In the genomic region with DNA sequence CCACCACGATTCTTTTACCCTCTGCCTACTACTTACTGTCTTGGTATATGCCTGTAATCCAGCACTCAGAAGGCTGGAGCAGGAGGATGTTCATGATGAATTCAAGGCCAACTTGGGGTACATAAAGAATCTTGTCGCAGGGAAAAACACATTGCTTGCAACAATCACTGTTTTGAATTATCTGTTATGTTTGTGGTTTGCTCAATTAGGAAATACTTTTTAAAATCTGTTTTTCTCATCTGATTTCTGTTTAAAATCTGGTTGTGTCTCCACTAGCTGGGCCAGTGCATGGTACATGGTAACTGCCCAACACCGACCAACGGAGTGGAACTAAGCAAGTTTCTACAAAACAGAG, we compare ENCODE assay signal across 9 mouse cellular contexts. TPM values are rescaled to one million over a fixed set of nuclear protein-coding genes. Genes with fewer than 3 reads are reported as not detected.
DNase-seq lines count a peak whose midpoint lies in the region; ATAC-seq and TF ChIP-seq lines count a peak whose summit lies in the region.
"Had no signal": no experiment of that assay in that cellular context is flagged by ENCODE, and none has a peak within 500 bp of the region (broad histone marks: within the 10 kb centered on the region; RNA-seq: fewer than 3 reads in every experiment).

No protein-coding gene starts in this region.

- no peaks in the 10 kb centered on the region for H3K27me3 ChIP-seq in heart, embryonic 12.5 days (replicated peaks)
- H3K27me3 ChIP-seq in E14TG2a.4 (ENCODE audit: insufficient read depth, low read length), result no peaks in the 10 kb centered on the region
- H3K27me3 ChIP-seq in forebrain, embryonic 16.5 days (replicated peaks; ENCODE audit: control insufficient read depth, insufficient read depth, low read length), result no peaks in the 10 kb centered on the region
- no peaks in the 10 kb centered on the region for H3K27me3 ChIP-seq in liver, postnatal 0 days (ENCODE audit: insufficient read depth, low read length)

- ATAC-seq in heart, embryonic 12.5 days (ENCODE audit: insufficient number of reproducible peaks, low FRiP score), result no peak
- ATAC-seq in forebrain, embryonic 16.5 days, result no peak
- ATAC-seq in liver, postnatal 0 days, result no peak
- no peak for ATAC-seq in cerebellum, adult (ENCODE audit: insufficient number of reproducible peaks, low FRiP score, low TSS enrichment)

- H3K4me1 ChIP-seq in heart, embryonic 12.5 days (replicated peaks), result peaks cover 19% of the 10 kb centered on the region
- H3K4me1 ChIP-seq in E14TG2a.4 (replicated peaks; ENCODE audit: low read depth, low read length), result peaks cover 25% of the 10 kb centered on the region
- peaks cover 11% of the 10 kb centered on the region for H3K4me1 ChIP-seq in forebrain, embryonic 16.5 days (replicated peaks; ENCODE audit: control insufficient read depth, insufficient read depth, low read length)
- H3K4me1 ChIP-seq in liver, postnatal 0 days (ENCODE audit: insufficient read depth), result 0 out of 2 replicates have a peak, but pooled peaks cover 6% of the 10 kb centered on the region

- peaks cover 22% of the 10 kb centered on the region for H3K36me3 ChIP-seq in heart, embryonic 12.5 days
- peaks cover 40% of the 10 kb centered on the region for H3K36me3 ChIP-seq in E14TG2a.4 (ENCODE audit: insufficient read depth, low read length)
- H3K36me3 ChIP-seq in forebrain, embryonic 16.5 days (ENCODE audit: control insufficient read depth, insufficient read depth), result no peaks in the 10 kb centered on the region
- 0 out of 2 replicates have a peak, but pooled peaks cover 6% of the 10 kb centered on the region for H3K36me3 ChIP-seq in liver, postnatal 0 days (replicated peaks; ENCODE audit: insufficient read depth, low read length)

- intact Hi-C loops in heart, postnatal 14 days (cut with DNase I), result no loop called here

- no peaks in the 10 kb centered on the region for H3K9me3 ChIP-seq in heart, embryonic 12.5 days (replicated peaks)
- H3K9me3 ChIP-seq in E14TG2a.4 (ENCODE audit: low read length), result no peaks in the 10 kb centered on the region
- no peaks in the 10 kb centered on the region for H3K9me3 ChIP-seq in forebrain, embryonic 16.5 days (ENCODE audit: control insufficient read depth, low read length)
- no peaks in the 10 kb centered on the region for H3K9me3 ChIP-seq in liver, postnatal 0 days (ENCODE audit: low read length)

- peak overlapping the region; percentile 83 for H3K4me2 ChIP-seq in heart, embryonic 12.5 days
- H3K4me2 ChIP-seq in forebrain, embryonic 16.5 days (ENCODE audit: low read length), result peak overlapping the region; percentile 82
- peak overlapping the region; percentile 73 for H3K4me2 ChIP-seq in liver, postnatal 0 days (ENCODE audit: low read depth, low read length)

- DNase-seq in heart, postnatal 14 days, result no peak
- no peak for DNase-seq in liver, postnatal 0 days
- no peak for DNase-seq in frontal cortex, postnatal 25 days (ENCODE audit: low spot score in 2 of 2)
- DNase-seq in kidney, adult 9 months, result no peak

- H3K4me3 ChIP-seq in heart, embryonic 12.5 days, result peak overlapping the region; percentile 85
- H3K4me3 ChIP-seq in E14TG2a.4 (replicated peaks; ENCODE audit: low read length), result peak overlapping the region; percentile 95
- H3K4me3 ChIP-seq in forebrain, embryonic 16.5 days (replicated peaks; ENCODE audit: low read length), result peak overlapping the region; percentile 96
- H3K4me3 ChIP-seq in liver, postnatal 0 days (ENCODE audit: low read depth, low read length), result peak overlapping the region; percentile 68

- 32% methylated on average over 4 of the region's 4 CpGs for WGBS in heart, embryonic 12.5 days
- 34% methylated on average over 4 of the region's 4 CpGs for WGBS in forebrain, embryonic 16.5 days
- WGBS in liver, postnatal 0 days (ENCODE audit: insufficient replicate concordance), result 25% methylated on average over 4 of the region's 4 CpGs

- no peak for TF ChIP-seq EP300 in liver, postnatal 0 days (IDR thresholded peaks at IDR 0.05; ENCODE audit: low read depth)

- H3K9ac ChIP-seq in heart, embryonic 12.5 days, result peak overlapping the region; percentile 82
- peak overlapping the region; percentile 81 for H3K9ac ChIP-seq in forebrain, embryonic 16.5 days (replicated peaks; ENCODE audit: low read depth, low read length)
- H3K9ac ChIP-seq in liver, postnatal 0 days (replicated peaks), result peak overlapping the region; percentile 81

- peak overlapping the region; percentile 30; the same call in 1 of the 2 replicates for H3K27ac ChIP-seq in heart, embryonic 12.5 days (ENCODE audit: poor library complexity, severe bottlenecking)
- H3K27ac ChIP-seq in forebrain, embryonic 16.5 days (ENCODE audit: low read length), result peak overlapping the region; percentile 31; the same call in 1 of the 2 replicates
- H3K27ac ChIP-seq in liver, postnatal 0 days (ENCODE audit: low read depth), result peak overlapping the region; percentile 82; the same call in 1 of the 2 replicates

- TF ChIP-seq CTCF in E14TG2a.4 (conservative IDR thresholded peaks at IDR 0.05; ENCODE audit: low read length), result no peak
- TF ChIP-seq CTCF in liver, postnatal 0 days (IDR thresholded peaks at IDR 0.05; ENCODE audit: low read depth), result no peak

RNA-seq across cellular contexts. Expression of a gene that starts 0.6 kb away (rescaled TPM):
- polyA plus RNA-seq in heart, embryonic 12.5 days (2016; fragmentation: Nextera tagmentation; extraction: Ambion mirVana), result 49.3 and 51.4 TPM in 2 replicates
- total RNA-seq in heart, postnatal 14 days (2021), result 10 to 100 TPM; 91.7 to 91.8 TPM
- 62.5 and 67.4 TPM in 2 replicates for polyA plus RNA-seq in forebrain, embryonic 16.5 days (2015; fragmentation: Nextera tagmentation; extraction: Ambion mirVana)
- polyA plus RNA-seq in liver, postnatal 0 days (2015; fragmentation: Nextera tagmentation; extraction: Ambion mirVana), result 18.1 and 18.2 TPM in 2 replicates

RNA-seq across cellular contexts. Expression of a gene that starts 13.5 kb away (rescaled TPM):
- 9.8 and 10.0 TPM in 2 replicates for polyA plus RNA-seq in heart, embryonic 12.5 days (2016; fragmentation: Nextera tagmentation; extraction: Ambion mirVana)
- 1 to 10 TPM; 5.3 to 6.4 TPM for total RNA-seq in heart, postnatal 14 days (2021)
- 20.7 and 22.4 TPM in 2 replicates for polyA plus RNA-seq in forebrain, embryonic 16.5 days (2015; fragmentation: Nextera tagmentation; extraction: Ambion mirVana)
- 2.6 and 3.1 TPM in 2 replicates for polyA plus RNA-seq in liver, postnatal 0 days (2015; fragmentation: Nextera tagmentation; extraction: Ambion mirVana)

RNA-seq across cellular contexts. Expression of a gene that starts 13.6 kb away (rescaled TPM):
- polyA plus RNA-seq in heart, embryonic 12.5 days (2016; fragmentation: Nextera tagmentation; extraction: Ambion mirVana), result not detected in 2 replicates
- not detected for total RNA-seq in heart, postnatal 14 days (2021)
- not detected in 2 replicates for polyA plus RNA-seq in forebrain, embryonic 16.5 days (2015; fragmentation: Nextera tagmentation; extraction: Ambion mirVana)
- not detected in 2 replicates for polyA plus RNA-seq in liver, postnatal 0 days (2015; fragmentation: Nextera tagmentation; extraction: Ambion mirVana)
- total RNA-seq: megakaryocyte-erythroid progenitor cell, adult 5-6 weeks had no signal

RNA-seq across cellular contexts. Expression of a gene that starts 14.4 kb away (rescaled TPM):
- 391 and 421 TPM in 2 replicates for polyA plus RNA-seq in heart, embryonic 12.5 days (2016; fragmentation: Nextera tagmentation; extraction: Ambion mirVana)
- 1 to 10 TPM; 5.4 to 9.5 TPM for total RNA-seq in heart, postnatal 14 days (2021)
- polyA plus RNA-seq in forebrain, embryonic 16.5 days (2015; fragmentation: Nextera tagmentation; extraction: Ambion mirVana), result 0.60 and 0.78 TPM in 2 replicates
- polyA plus RNA-seq in liver, postnatal 0 days (2015; fragmentation: Nextera tagmentation; extraction: Ambion mirVana), result 0.33 and 0.68 TPM in 2 replicates
- total RNA-seq: megakaryocyte-erythroid progenitor cell, adult 5-6 weeks had no signal

RNA-seq across cellular contexts. Expression of a gene that starts 32.3 kb away (rescaled TPM):
- polyA plus RNA-seq in heart, embryonic 12.5 days (2016; fragmentation: Nextera tagmentation; extraction: Ambion mirVana), result 102 and 104 TPM in 2 replicates
- total RNA-seq in heart, postnatal 14 days (2021), result 10 to 100 TPM; 39.5 to 41.5 TPM
- 147 and 168 TPM in 2 replicates for polyA plus RNA-seq in forebrain, embryonic 16.5 days (2015; fragmentation: Nextera tagmentation; extraction: Ambion mirVana)
- 72.7 and 75.6 TPM in 2 replicates for polyA plus RNA-seq in liver, postnatal 0 days (2015; fragmentation: Nextera tagmentation; extraction: Ambion mirVana)

Comparison
In these comparisons a context has a peak if more than half of its experiments do, and no peak if none do; other contexts are left out.
1. H3K27ac ChIP-seq: peak in every context shown above with its lines; median percentile 82 in liver, postnatal 0 days; 31 in forebrain, embryonic 16.5 days; 30 in heart, embryonic 12.5 days.